Mouse (Mus musculus) heart, adult 2 months (tissue): ENCODE data around the gene Pla2g12b.

Experiments used
- CTCF ChIP-seq: fragments of 200-600 bp; IDR thresholded peaks from 2 replicates; pipeline ENCODE4 v1.8.1; 2022; ENCODE audit warnings: antibody characterized with exemption, mild to moderate bottlenecking, moderate library complexity
- EP300 ChIP-seq: fragments of 200-500 bp; IDR thresholded peaks from 2 replicates; pipeline ENCODE4 v1.6.1; 2011; ENCODE audit warnings: low read depth, low read length, control low read depth; ENCODE audit not compliant: insufficient read depth

DNA sequence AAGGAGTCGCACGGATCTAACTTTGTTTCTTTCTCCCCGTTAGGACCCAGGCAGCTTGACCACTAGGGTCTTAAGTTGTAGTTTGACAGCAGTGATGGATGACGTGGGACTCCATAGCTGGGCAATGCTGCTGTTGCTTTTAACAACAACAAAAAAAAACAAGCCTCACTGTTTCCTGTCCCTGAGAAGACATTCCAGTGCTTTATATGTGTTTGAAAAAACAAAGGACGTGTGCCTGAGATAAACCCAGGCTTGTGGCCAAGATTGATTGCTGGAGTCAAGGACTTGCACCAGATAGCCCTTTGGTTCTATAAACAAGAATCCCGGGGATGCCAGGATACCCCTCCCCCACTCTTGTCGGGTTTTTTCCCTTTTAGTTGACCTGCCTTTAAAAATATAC, 39.8 kb downstream of the Pla2g12b start:
- TF ChIP-seq CTCF (no peak), EP300 (no peak)
